Mouse (Mus musculus) heart, postnatal 14 days (tissue): ENCODE data around the gene Pex14. TPM values are rescaled to one million over a fixed set of nuclear protein-coding genes. Genes with fewer than 3 reads are reported as not detected.

Source experiments
- DNase-seq, 2 experiments: peaks; one replicate each; pipeline ENCODE4 v3.0.0; 2021 to 2022
- intact Hi-C: fragments of 180-260 bp; cut with DNase I; formaldehyde crosslinking; loops from one replicate; pipeline ENCODE4 v1.15.1; 2025
- total RNA-seq, 2 experiments: library from RNA; stranded (reverse); gene quantifications; 2 replicates each; pipeline ENCODE4 v1.2.3; 2021

Pex14 gene
- total RNA-seq, 2 experiments from 2014 or later: 20.5 to 21.7 TPM

DNA sequence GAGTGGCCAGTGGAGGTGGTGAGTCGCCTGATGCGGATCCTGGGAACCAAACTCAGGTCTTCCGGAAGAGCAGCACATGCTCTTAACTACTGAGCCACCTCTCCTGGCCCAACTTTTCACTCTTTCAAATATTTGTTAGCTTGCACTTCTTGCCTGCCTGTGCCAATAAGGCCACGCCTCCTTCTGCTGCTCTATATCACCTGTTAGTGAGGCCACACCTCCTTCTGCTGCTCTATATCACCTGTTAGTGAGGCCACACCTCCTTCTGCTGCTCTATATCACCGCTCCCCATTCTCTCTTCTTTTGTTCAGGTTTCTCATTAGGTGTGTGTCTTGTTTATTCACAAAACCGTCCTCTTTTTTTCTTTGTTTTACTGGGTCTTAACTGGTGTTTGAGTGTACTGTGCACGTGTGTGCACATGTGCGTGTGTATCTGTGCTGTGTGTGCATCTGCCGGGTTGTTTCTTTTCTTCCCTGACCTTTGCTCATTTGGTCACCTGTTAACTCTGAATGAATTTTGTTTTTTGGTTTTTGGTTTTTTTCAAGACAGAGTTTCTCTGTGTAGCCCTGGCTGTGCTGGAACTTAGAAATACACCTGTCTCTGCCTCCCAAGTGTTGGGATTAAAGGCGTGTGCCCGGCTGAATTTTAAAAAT lies 97.1 kb downstream of the Pex14 start:
- no peak for DNase-seq
- intact Hi-C loops: no loop called here

DNA sequence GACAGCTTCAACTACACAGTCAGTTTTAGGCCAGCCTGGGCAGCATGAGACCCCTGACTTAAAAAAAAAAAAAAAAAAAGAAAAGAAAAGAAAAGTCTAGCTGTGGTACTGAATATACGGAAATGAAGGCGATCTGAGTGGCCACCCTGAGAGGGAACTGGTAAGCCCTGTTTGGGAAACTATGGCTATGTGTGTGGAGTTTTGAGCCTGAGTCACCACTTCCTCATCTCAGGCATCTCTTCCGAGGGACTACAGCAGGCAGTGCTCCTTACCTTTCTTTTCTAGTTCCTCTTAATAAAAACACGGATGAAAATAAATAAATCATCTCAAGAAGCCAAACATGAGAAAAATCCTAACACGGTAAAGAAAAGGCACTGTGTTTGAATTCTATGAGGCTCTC lies 98.2 kb downstream of the Pex14 start:
- intact Hi-C loops: no loop called here
- DNase-seq: no peak

DNA sequence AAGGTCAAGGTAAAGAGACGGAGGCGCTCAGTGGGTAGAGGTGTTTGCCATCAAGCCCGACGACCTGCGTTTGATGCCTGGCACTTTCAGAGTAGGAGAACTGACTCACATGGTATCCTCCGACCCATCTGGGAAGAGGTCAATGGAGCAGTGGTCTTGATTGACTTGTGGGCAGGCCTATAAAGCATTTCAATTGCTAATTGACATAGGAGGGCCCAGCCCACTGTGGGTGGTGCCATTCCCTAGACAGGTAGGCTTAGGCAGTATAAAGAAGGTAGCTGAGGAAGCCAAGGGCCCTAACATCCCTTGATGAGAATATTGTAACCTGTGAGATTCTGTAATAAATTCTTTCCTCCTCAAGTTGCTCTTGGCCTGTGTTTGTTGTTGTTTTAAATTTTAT lies 98.9 kb downstream of the Pex14 start:
- DNase-seq: no peak
- intact Hi-C loops: no loop called here

GRCm38 (mm10) chr4:148993948-148994347 lies 105.7 kb downstream of the Pex14 start:
- no peak for DNase-seq
- intact Hi-C loops: no loop called here

DNA sequence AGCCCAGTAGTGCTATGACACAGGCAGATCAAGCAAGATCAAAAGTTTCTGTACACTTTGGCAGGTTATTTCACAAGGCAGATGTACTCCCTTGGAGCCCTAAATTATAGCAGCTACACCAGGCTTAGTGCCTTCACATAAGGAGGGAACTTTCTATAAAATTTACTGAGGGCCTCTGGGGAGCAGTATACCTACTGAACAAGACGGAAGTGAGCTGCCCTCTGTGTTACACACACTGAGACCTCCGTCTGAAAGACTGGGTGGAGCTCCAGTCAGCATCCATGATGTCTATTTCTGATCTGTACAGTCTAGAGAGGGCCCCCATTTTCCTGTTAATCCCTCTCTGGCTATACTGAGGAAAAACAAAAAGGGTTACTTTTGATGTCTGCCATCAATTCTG lies 109.6 kb downstream of the Pex14 start:
- intact Hi-C loops: no loop called here

DNA sequence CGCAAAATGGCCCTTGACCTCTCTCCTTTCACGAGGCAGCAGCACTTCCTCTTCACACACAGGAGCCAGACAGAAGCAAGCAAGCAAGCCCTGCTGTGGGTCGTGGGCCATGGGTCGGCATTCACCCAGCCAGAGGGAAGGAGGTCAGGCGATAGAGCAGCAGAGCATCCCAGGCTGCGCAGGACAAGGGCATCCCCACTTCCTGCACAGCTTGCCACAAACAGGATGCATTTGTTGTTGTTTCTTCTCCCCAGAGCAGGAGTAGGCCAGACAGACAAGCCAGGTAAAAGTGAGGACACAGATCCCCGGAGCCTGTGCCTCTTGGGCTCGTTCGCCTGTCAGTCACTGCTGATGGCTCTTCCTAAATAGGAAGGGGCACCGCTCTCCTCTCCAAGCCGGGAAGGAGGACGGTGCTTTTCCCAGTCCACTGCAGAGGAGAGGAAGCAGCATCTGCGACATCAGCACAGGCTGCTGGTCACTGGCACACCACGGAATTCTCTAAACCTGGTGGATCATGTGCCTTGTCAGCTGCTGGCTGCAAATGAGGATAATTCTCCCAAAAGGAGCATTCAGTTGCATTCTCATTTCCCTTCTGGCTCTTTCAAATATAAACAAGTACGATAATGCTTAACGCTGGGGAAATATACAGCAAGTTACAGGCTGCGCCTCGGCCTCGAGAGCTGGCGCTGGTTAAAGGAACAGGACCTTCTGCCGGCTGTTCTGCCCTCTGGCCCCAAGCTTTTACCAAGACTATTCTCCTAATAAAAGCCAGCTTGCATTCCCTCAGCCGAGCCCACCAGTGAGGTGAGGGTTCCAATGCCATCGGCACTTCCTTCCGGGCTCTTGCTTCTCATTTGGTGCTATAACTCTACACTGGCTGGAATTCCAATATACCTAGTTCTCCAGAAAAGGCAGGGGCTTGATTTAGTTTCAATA lies 113.9 kb downstream of the Pex14 start:
- intact Hi-C loops: no loop called here
- no peak for DNase-seq

More for the DNA sequence above, 109.6 kb downstream of the Pex14 start:
- no peak for DNase-seq

DNA sequence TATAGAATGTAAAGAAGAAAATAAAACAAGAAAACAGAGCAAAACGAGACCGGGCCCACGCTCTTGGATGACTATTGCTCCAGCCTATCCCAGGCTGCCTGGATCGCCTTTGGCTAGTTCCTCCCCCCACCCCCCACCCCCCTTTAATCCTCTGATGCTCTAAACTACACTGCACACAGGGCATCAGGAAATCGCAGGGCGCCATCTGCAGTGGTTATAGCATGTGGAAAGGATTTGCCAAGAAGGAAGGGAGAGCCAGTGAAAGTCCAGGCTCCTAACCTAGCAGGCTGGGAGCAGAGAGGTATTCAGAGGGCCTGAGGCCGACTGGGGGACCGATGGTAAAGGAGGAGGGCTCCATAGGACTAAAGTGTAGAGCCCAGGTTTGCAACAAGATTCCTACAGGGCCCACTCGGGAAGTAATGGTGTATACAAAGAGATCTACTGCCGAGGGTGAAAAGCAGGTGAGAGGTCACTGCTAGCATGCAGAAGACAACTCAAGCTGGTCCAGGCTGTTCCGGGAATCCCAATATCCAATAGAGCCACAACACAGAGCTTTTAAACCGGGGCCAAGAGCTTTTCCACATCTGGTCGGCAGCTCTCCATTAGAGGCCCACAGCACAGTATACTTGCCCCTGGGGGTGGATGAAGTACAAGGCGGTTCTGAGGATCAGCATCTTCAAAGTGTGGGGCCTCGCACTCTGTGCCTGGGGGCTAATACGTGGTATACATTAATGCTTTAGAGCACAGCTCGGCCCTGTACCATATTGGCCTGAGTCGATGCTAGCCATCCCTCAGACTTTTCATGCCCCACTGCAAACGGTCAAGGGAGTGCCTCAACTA lies 114.8 kb downstream of the Pex14 start:
- no peak for DNase-seq
- intact Hi-C loops: no loop called here

DNA sequence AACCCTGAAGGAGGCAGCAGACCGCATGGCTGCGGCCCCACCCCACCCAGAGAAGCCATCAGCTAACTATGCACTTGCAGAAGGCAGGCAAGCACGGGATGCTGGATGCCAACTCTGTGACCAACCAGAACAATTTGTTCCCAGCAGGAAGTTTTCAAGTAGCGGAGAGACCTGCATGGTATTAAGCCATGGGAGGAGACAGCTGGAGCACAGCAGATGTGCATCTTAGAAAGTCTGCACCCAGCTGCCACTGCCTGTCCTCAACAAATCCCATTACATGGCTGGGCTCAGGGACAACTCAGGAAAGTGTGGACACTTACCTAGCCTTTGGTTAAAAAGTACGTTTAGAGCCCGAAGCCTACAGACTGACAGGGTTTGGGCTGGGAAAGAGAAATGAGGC lies 117.4 kb downstream of the Pex14 start:
- intact Hi-C loops: no loop called here
- no peak for DNase-seq

GRCm38 (mm10) chr4:148979837-148980236 lies 119.8 kb downstream of the Pex14 start:
- no peak for DNase-seq
- intact Hi-C loops: no loop called here

GRCm38 (mm10) chr4:148978926-148979325 lies 120.8 kb downstream of the Pex14 start:
- intact Hi-C loops: no loop called here
- no peak for DNase-seq

- no peak for DNase-seq
- intact Hi-C loops: no loop called here
Observed at GRCm38 (mm10) chr4:148978221-148978855, 121.3 kb downstream of the Pex14 start.

DNA sequence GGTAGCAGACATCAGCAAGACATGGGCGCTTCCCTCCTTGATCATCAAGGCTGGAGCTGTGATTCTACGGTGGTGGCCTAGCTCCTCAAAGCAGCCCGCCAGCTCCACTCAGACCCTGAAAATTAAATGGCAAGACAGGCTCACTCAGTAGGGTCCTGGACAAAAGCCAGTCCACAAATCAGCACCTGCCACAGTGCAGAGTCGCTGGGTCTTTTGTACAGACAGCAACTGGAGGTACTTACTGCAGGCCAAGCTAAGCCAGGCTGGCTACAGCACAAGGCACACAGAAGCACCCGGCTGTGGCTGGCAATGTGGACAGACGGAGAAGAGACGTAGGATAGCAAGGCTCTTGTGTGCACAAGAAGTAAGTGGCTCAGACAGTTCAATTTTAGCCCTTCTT lies 124.8 kb downstream of the Pex14 start:
- DNase-seq: no peak
- intact Hi-C loops: no loop called here

DNA sequence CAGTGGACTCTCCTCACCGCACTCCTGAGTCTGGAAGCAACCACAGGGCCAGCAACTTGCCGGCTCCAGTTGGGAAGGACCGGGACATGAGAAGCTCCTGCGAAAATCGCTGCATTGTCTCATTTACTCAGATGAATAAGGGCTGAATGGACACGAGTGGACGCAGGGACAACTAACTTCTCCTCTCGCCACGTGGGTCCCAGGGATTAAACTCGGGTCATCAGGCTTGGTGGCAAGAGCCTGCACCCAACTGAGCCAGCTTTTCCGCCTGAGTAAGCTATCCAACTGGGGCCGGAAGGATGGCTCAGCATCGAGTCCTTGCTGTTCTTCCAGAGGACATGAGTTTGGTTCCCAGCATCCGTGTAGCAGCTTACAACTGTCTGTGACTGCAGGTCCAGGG lies 126.3 kb downstream of the Pex14 start:
- intact Hi-C loops: no loop called here
- DNase-seq: no peak

- DNase-seq: no peak
- intact Hi-C loops: no loop called here
Observed at GRCm38 (mm10) chr4:148972707-148973106, 127.0 kb downstream of the Pex14 start.

DNA sequence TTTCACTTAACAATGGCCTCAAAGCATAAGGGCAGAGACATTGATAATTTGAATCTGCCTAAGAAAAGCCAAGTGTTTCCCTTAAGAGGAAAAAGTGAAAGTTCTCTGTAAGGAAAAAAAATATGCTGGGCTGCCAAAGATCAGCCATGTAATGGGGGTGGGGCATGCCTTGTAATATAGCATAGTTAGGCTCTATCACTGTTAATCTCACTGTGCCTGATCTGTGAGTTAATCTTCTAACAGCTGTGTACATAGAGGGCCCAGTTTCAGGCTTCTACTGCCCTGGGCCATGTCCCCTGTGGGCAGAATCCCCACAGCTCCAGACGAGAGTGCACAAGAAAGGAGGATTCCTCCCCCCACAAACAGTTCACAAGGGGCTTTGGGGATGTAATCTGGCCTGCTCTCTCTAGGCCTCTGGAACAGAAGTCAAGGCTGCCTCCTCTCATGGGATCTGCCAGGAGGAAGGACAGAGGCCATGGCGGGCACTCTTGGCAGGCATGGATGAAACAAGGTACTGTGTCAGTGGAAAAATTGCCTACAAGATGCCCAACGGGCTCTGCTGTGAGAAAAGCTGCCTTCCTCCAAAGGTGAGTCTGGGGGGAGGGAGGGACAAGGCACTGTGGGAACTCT lies 127.9 kb downstream of the Pex14 start:
- no peak for DNase-seq
- intact Hi-C loops: no loop called here

GRCm38 (mm10) chr4:148970742-148971141 lies 128.9 kb downstream of the Pex14 start:
- intact Hi-C loops: no loop called here
- DNase-seq: no peak

GRCm38 (mm10) chr4:148969610-148970009 lies 130.1 kb downstream of the Pex14 start:
- DNase-seq: peak; percentile 66 to 78

DNA sequence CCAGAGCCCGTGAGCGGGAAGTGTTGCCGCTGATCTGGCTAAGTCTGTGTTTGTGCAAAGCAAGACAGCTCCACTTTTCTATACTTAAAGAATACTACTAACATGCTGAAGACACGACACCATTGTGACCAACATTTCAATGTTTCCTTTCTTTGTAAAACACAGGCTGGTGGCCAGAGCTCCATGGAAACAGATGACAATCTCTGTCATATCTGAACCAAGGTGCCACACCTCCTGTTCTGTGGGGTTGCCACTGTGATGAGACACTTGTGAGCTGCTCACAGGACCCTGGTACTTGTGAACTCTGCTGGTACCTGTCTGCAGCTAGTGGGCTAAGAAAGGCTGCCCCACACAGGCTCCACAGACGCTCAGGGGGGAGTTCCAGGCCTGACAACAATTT lies 130.8 kb downstream of the Pex14 start:
- no peak for DNase-seq

More at GRCm38 (mm10) chr4:148969610-148970009, 130.1 kb downstream of the Pex14 start:
- intact Hi-C loops: no loop called here

DNA sequence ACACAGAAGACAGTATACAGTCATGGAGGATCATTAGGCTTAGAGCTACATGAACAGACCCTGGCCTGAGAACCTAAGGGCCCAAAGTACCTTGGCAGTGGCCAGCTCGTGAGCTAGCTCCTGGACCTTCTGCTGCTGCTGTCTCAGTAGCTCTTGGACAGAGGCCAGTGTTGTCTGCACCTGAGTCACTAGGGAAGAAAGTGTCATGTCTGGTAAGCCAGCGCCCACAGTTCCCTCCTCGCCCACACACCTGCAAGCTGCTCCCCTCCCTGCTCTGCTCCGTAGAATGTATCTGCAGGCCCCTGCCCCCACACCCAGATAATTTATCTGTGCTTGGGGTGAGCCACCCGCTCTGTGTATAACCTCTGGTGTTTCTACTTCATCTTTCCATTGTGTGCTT lies 133.5 kb downstream of the Pex14 start:
- no peak for DNase-seq
- intact Hi-C loops: no loop called here

More for the DNA sequence above, 130.8 kb downstream of the Pex14 start:
- intact Hi-C loops: no loop called here
